Mouse (Mus musculus): ENCODE measurements around the gene Tnfsf4.
A peak's percentile ranks its signal among the peaks of the same experiment; 100 is the strongest.

Gene Tnfsf4

DNA sequence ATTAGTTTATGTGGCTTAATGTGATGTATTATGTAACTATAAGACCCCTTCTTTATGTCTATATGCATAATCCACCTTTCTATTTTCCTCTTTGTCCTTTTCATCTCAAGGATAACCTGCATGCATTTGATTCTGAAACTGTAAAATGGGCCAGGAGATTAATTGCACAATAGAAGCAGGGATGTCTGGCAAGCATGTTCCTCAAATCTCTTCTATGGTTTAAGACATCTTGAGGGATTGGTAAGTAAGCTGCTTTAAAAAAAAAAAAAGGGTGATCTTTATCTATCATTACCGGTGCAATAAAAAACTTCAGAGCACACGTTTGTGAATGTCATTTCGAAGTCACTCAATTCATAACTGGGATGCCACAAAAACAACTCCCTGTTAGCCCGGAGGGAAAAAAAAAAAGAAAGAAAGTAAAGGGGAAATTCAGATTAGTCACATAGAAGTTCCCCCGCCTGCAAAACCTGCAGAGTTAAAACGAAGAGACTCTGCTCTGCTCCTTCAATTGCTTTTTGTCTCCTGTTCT, at the start of gene Tnfsf4:
Tnfsf4 (plus strand) TSS at position 479 of the 529 bp plus-strand sequence.
- DNase-seq (ENCODE audit: low spot score in 2 of 2), result no peak

DNA sequence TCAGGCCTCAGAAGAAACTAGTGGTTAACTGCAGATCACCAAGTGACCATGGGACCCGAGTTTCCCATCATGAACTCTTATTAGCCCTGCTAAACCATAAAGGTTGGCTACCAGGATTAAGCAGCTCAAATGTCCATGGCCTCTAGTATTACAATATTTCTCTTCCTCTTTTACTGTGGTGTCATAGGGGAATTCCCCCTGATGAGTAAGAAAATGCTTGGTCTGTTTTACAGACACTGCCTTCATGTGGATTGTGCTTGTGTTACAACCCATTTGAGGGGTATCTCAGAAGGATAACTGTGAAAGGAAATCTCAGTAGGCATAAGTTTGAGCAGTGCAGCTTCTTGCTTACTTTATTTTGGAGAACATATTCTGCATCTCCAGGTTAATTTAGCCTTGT, 44.2 kb upstream of the Tnfsf4 start:
- DNase-seq (ENCODE audit: low spot score in 2 of 2), result no peak

GRCm38 (mm10) chr1:161365006-161365405, 30.2 kb upstream of the Tnfsf4 start:
- DNase-seq (ENCODE audit: low spot score in 2 of 2), result no peak

GRCm38 (mm10) chr1:161371919-161372318, 23.3 kb upstream of the Tnfsf4 start:
- DNase-seq (ENCODE audit: low spot score in 2 of 2), result no peak

- DNase-seq (ENCODE audit: low spot score in 2 of 2), result no peak
These were observed 19.3 kb upstream of the Tnfsf4 start for GRCm38 (mm10) chr1:161375866-161376265.

DNA sequence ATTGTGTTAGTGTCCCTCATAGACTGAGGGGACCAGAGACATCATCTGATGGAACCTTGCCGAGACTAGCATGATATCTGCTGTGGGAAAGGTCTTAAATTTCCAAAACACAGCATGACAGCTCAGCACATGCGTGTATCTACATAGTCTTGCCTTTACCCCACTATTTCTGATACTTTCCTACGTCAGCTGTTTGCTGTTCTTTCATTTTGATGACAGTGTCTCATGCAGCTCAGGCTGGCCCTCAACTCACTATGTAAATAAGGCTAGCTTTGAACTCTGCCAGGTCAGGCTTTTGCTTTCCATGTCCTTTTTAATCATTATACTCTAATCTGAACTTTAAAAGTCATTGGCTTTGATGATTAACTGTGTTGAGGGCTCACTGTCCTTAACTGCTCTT, 16.6 kb upstream of the Tnfsf4 start:
- no peak for DNase-seq (ENCODE audit: low spot score in 2 of 2)

DNA sequence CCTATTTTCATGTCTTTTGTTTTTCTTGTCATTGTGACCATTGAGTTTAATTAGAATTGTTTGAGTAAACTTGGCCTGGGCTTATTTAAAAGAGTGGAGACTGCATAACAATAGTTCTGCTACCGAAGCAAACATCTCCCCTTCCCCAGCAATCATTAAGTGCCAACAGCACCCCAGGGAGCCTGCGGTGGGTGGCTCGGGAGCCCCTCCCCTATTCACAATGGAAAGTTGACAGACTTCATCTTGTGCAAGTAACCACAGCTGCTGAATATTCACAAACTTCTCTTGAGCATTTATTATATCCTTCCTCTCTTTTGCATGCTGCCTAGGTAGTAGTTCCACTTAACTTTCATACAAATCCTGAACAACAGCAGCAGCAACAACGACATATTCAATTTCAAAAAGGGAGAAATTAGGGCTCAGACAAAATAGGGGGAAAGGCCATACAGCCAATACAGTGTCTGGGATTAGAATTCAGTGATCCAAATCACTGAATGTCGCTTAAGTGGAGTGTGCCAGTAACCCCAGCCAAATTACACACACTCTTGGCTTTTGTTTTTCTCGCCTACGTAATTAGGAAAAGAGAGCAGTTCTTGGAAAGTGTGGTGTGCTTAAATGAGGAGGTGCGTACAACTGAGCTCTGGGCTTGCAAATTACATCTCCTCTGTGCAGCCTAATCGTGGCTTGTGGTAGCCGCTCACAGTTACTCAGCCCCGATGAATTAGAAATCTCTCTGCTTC, 15.4 kb upstream of the Tnfsf4 start:
- peak in 1 of 2 experiments; percentile 4 for DNase-seq (ENCODE audit: low spot score in 2 of 2)

DNA sequence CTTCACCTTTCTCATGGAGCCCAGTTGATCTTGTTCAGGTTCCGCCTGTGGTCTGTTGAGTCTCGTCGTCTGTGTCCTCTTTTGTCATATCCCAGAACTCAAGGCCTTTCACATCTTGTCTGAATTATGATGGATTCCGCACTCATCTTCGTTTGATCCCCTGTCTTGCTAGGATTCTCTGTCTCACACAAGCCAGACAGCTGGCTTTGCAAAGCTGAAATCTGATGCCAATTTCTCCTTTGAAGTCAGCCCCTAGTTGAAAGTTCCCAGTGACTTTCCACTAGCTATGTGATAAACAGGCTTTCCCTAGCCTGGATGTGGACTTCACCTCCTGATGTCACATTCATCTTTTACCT, 14.8 kb upstream of the Tnfsf4 start:
- no peak for DNase-seq (ENCODE audit: low spot score in 2 of 2)

DNA sequence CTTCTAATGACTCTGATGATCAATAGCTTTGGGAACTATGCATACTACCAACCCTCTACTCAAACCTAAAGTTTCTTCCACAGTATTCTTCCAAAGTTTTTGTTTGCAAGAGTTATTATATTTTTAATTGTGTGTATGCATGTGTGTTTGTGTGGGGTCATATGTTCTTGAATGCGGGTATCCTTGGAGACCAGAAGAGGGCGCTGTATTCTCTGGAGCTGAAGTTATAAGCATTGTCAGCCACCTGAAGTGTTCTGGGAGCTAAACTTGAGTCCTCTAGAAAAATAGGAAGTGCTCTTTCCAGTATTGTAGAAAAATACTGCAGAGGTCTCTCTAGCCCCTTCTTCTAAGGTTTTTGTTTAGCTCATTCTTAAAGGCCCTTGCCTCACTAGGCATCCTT, 5.1 kb upstream of the Tnfsf4 start:
- DNase-seq (ENCODE audit: low spot score in 2 of 2), result no peak

GRCm38 (mm10) chr1:161392906-161393305, 2.3 kb upstream of the Tnfsf4 start:
- no peak for DNase-seq (ENCODE audit: low spot score in 2 of 2)

GRCm38 (mm10) chr1:161395610-161396009, 401 bp downstream of the Tnfsf4 start:
- no peak for DNase-seq (ENCODE audit: low spot score in 2 of 2)

GRCm38 (mm10) chr1:161396351-161396750, 1.1 kb downstream of the Tnfsf4 start:
- no peak for DNase-seq (ENCODE audit: low spot score in 2 of 2)

- peak; percentile 7 to 83 for DNase-seq (ENCODE audit: low spot score in 2 of 2)
These were observed 4.9 kb downstream of the Tnfsf4 start for GRCm38 (mm10) chr1:161400126-161400525.

DNA sequence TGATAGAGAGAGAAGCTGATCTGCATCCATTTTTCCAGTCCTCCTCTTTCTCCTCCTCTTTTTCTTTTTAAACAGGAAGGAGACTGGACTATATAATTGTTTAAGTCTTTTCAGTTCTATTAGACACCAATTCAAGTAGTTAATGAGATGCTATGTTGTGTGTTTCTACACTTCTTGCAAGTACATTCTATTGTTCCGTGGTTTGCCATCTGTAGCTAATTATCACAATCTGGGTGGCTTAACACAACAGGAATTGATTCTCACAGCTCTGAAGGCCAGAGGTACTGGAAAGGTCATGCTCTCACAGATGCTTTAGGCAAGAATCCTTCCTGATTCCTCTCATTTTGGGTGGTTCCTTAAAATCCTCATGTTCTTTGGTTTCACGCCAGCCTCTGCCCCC, 7.9 kb downstream of the Tnfsf4 start:
- no peak for DNase-seq (ENCODE audit: low spot score in 2 of 2)

- no peak for DNase-seq (ENCODE audit: low spot score in 2 of 2)
These were observed 11.3 kb downstream of the Tnfsf4 start for GRCm38 (mm10) chr1:161406480-161406879.

- no peak for DNase-seq (ENCODE audit: low spot score in 2 of 2)
These were observed 24.7 kb downstream of the Tnfsf4 start for GRCm38 (mm10) chr1:161419926-161420325.

GRCm38 (mm10) chr1:161420646-161421045, 25.4 kb downstream of the Tnfsf4 start:
- no peak for DNase-seq (ENCODE audit: low spot score in 2 of 2)

DNA sequence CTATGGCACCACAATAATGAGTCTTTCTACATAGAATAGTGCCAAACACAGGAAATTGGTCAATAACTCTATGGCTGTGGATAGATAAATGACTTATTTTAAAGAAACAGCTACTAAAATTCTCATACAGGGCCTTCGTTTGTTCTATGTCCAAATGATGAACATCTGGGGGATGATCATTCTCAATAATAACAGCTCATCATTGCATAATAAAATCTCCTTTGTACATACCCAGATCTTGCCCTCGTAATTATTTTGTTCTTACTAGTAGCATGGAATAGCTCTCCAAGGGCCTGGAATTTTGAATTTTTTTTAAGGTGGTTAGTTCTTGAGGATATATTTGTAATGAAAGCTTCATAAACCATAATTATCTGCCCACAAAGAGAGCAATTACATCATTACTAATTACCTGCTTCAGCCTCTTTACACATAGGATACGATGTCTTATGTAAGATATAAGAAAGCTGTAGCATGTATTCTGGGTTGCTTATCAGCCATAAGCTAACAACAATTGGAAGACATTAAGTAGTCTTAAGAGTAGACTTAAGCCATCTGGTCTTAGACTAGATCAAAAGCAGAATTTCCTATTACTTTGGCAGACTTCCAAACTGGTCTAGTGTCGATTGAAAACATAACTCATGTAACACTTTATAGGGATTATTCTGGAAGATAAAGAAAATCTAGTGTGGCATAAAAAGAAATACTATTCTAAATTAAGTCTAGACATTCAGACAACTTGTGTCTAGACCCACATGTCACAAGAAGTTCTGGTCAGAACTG, 31.3 kb downstream of the Tnfsf4 start:
- no peak for DNase-seq (ENCODE audit: low spot score in 2 of 2)

- DNase-seq (ENCODE audit: low spot score in 2 of 2), result no peak
These were observed 31.8 kb downstream of the Tnfsf4 start for GRCm38 (mm10) chr1:161427057-161427311.

- no peak for DNase-seq (ENCODE audit: low spot score in 2 of 2)
These were observed 40.6 kb downstream of the Tnfsf4 start for GRCm38 (mm10) chr1:161435781-161436180.

DNA sequence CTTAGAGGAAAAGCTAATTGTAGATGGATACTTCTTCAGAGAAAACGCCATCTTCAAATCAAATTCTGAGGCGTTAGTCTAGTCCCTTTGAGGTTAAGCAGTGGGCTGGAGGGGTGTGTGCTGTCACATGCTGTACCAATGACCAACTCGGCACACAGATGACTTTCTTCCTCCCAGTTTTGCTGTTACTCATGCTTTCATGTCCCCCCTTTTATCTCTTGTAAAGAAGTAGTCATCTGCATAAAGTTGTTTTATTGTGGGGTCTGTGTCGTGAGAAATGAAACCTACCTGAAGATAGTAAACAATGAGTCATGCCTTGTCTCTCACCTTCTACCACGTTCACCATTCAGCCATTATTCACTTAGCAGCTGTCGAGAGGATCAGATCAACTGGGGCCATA, 41.3 kb downstream of the Tnfsf4 start:
- DNase-seq (ENCODE audit: low spot score in 2 of 2), result no peak

DNA sequence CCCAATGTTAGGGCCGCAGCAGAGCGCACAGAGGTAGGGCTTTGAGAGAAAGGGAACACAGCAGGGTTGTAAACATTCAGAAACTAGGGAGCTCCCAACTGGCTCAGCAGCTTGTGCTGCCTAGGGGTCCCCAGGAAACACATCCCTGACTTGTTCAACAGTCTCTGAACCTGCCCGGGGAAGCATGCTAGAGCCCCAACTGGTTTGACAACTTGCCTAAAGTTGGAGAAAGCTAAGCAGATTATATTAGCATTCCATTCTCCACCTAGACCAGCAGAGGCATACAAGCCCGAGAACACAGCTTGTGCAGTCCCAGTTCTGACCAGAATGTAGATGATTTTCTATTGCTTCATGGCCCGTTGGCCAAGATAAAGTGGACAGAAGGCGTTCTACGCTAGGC, 49.6 kb downstream of the Tnfsf4 start:
- no peak for DNase-seq (ENCODE audit: low spot score in 2 of 2)

- no peak for DNase-seq (ENCODE audit: low spot score in 2 of 2)
These were observed 56.6 kb downstream of the Tnfsf4 start for GRCm38 (mm10) chr1:161451683-161452245.
